Mouse (Mus musculus) liver, postnatal 0 days (tissue): ENCODE data around the gene Npepps.

Experiments used
- CTCF ChIP-seq: sonication (generic); IDR thresholded peaks from 2 replicates; pipeline ENCODE4 v1.5.1; 2016; ENCODE audit warnings: antibody characterized with exemption, low read depth
- EP300 ChIP-seq: IDR thresholded peaks from 2 replicates; pipeline ENCODE4 v1.6.1; 2016; ENCODE audit warnings: antibody characterized with exemption, low read depth, mild to moderate bottlenecking

- no peak for TF ChIP-seq CTCF
- no peak for TF ChIP-seq EP300
Observed at GRCm38 (mm10) chr11:97292731-97293130, 12.3 kb upstream of the Npepps start.
